Mouse (Mus musculus) limb, embryonic 14.5 days (tissue): Measurements from ENCODE around the gene Phlpp2. TPM values are rescaled to one million over a fixed set of nuclear protein-coding genes. Genes with fewer than 3 reads are reported as not detected.

ENCODE experiments used
- ATAC-seq: fragments of 200-750 bp; cut with Nextera tagmentation; 2 replicates; pipeline ENCODE4 v1.8.0; 2017; ENCODE audit warnings: low read depth, moderate number of reproducible peaks, moderate TSS enrichment; ENCODE audit not compliant: low FRiP score
- DNase-seq: peaks from one replicate; pipeline ENCODE4 v3.0.0-alpha.2; 2015; ENCODE audit warnings: low spot score
- H3K27ac ChIP-seq: fragments of 300-500 bp; sonication (generic); replicated peaks from 2 replicates; pipeline ENCODE4 v1.5.1; 2014; ENCODE audit warnings: low read depth, mild to moderate bottlenecking, low read length, moderate library complexity, mixed read lengths
- H3K27me3 ChIP-seq: fragments of 300-500 bp; sonication (generic); 2 replicates; pipeline ENCODE4 v1.6.1; 2014; ENCODE audit warnings: low read length, mixed read lengths; ENCODE audit not compliant: control insufficient read depth, insufficient read depth
- H3K36me3 ChIP-seq: fragments of 300-500 bp; sonication (generic); 2 replicates; pipeline ENCODE4 v1.6.1; 2014; ENCODE audit warnings: mild to moderate bottlenecking, low read length, moderate library complexity, mixed read lengths; ENCODE audit not compliant: control insufficient read depth, insufficient read depth
- H3K4me1 ChIP-seq: fragments of 300-500 bp; sonication (generic); 2 replicates; pipeline ENCODE4 v1.6.1; 2014; ENCODE audit warnings: antibody characterized with exemption, low read length, mixed read lengths; ENCODE audit not compliant: control insufficient read depth, insufficient read depth
- H3K4me2 ChIP-seq: fragments of 300-500 bp; sonication (generic); replicated peaks from 2 replicates; pipeline ENCODE4 v1.6.1; 2014; ENCODE audit warnings: low read depth, mild to moderate bottlenecking, low read length, moderate library complexity; ENCODE audit not compliant: severe bottlenecking
- H3K4me3 ChIP-seq: fragments of 300-500 bp; sonication (generic); replicated peaks from 2 replicates; pipeline ENCODE4 v1.5.1; 2014; ENCODE audit warnings: low read length
- H3K9ac ChIP-seq: fragments of 300-500 bp; sonication (generic); 2 replicates; pipeline ENCODE4 v1.6.1; 2014; ENCODE audit warnings: mild to moderate bottlenecking, low read depth, low read length, moderate library complexity; ENCODE audit not compliant: severe bottlenecking
- H3K9me3 ChIP-seq: fragments of 300-500 bp; sonication (generic); 2 replicates; pipeline ENCODE4 v1.6.1; 2016; ENCODE audit warnings: low read length; ENCODE audit not compliant: control insufficient read depth
- POLR2A ChIP-seq: fragments of 200-500 bp; IDR thresholded peaks from 2 replicates; pipeline ENCODE4 v1.8.0; 2012; ENCODE audit warnings: inconsistent platforms, mild to moderate bottlenecking, moderate library complexity, borderline replicate concordance; ENCODE audit not compliant: insufficient read depth, insufficient read length; ENCODE audit errors: extremely low read depth
- WGBS: fragments of 180-500 bp; shearing (Covaris S2); extraction: QIAGEN DNeasy Blood & Tissue Kit; methylation state at CpG from one replicate; pipeline ENCODE4 v1.1.7; 2014; 5-methylcytosine and 5-hydroxymethylcytosine counted together
- polyA plus RNA-seq, 2 experiments: library from polyadenylated mRNA; depleted of rRNA in 1 of 2; stranded (reverse) in 1 of 2; unstranded in 1 of 2; fragments of >200 nt; fragmentation: Nextera tagmentation in 1 of 2; extraction: Ambion mirVana in 1 of 2; gene quantifications; 2 replicates each; pipeline versions ENCODE4 v1.2.1 to v1.2.3; 2012 to 2014

The Phlpp2 gene
- polyA plus RNA-seq, 2 experiments: 3.3 to 12.0 TPM

- TF ChIP-seq POLR2A: no peak
- Histone ChIP-seq H3K4me3 (no peak overlapping the region), H3K9me3 (no peaks in the 10 kb centered on the region), H3K27ac (peak overlapping the region; percentile 39; the same call in 1 of the 2 replicates), H3K4me2 (no peak overlapping the region), H3K36me3 (no peaks in the 10 kb centered on the region), H3K27me3 (peaks cover 29% of the 10 kb centered on the region), H3K4me1 (peaks cover 19% of the 10 kb centered on the region), H3K9ac (no peak overlapping the region)
- DNase-seq (no peak), ATAC-seq (no peak)
- WGBS: 24% methylated on average over 11 of the region's 12 CpGs
Observed at GRCm38 (mm10) chr8:109958036-109958655, 89.8 kb downstream of the Phlpp2 start.

GRCm38 (mm10) chr8:109959112-109959511 is 90.8 kb downstream of the Phlpp2 start:
- Histone ChIP-seq H3K4me3 (no peak overlapping the region), H3K36me3 (no peaks in the 10 kb centered on the region), H3K9ac (no peak overlapping the region), H3K27me3 (peaks cover 29% of the 10 kb centered on the region), H3K4me1 (peaks cover 19% of the 10 kb centered on the region), H3K9me3 (no peaks in the 10 kb centered on the region), H3K4me2 (no peak overlapping the region), H3K27ac (no peak overlapping the region)
- 88% methylated on average over 4 of the region's 4 CpGs for WGBS
- TF ChIP-seq POLR2A: no peak
- ATAC-seq (peak; percentile 51; the same call in 1 of the 2 replicates), DNase-seq (no peak)

GRCm38 (mm10) chr8:109961693-109962367 is 93.5 kb downstream of the Phlpp2 start, which contains the start of gene Marveld3:
Gene Marveld3, minus strand, starts transcription at chr8:109962203.
- WGBS: 3% methylated on average over 63 of the region's 64 CpGs
- ATAC-seq (0 out of 2 replicates have a peak, but pooled peaks have one; percentile 49), DNase-seq (no peak)
- H3K27ac ChIP-seq: no peak within 1 kb of the TSS
- H3K9ac ChIP-seq: peak within 1 kb of the TSS; percentile 45
- peak within 1 kb of the TSS; percentile 39 for H3K4me3 ChIP-seq
- H3K9me3 ChIP-seq: no peaks in the 10 kb centered on the region
- peak within 1 kb of the TSS; percentile 61 for H3K4me2 ChIP-seq
- TF ChIP-seq POLR2A: no peak
- peaks cover 29% of the 10 kb centered on the region for H3K27me3 ChIP-seq
- H3K4me1 ChIP-seq: peaks cover 19% of the 10 kb centered on the region
- no peaks in the 10 kb centered on the region for H3K36me3 ChIP-seq

GRCm38 (mm10) chr8:109962896-109963295 is 94.6 kb downstream of the Phlpp2 start:
- ATAC-seq (no peak), DNase-seq (no peak)
- 71% methylated on average over 9 of the region's 9 CpGs for WGBS
- Histone ChIP-seq H3K9ac (no peak overlapping the region), H3K27me3 (peaks cover 29% of the 10 kb centered on the region), H3K36me3 (no peaks in the 10 kb centered on the region), H3K4me3 (no peak overlapping the region), H3K4me1 (peaks cover 13% of the 10 kb centered on the region), H3K27ac (no peak overlapping the region), H3K4me2 (no peak overlapping the region), H3K9me3 (no peaks in the 10 kb centered on the region)
- no peak for TF ChIP-seq POLR2A

- H3K36me3 ChIP-seq: no peaks in the 10 kb centered on the region
- DNase-seq (no peak), ATAC-seq (no peak)
- H3K27me3 ChIP-seq: peaks cover 34% of the 10 kb centered on the region
- no peak overlapping the region for H3K27ac ChIP-seq
- H3K4me2 ChIP-seq: no peak overlapping the region
- 58% methylated on average over 13 of the region's 13 CpGs for WGBS
- no peak overlapping the region for H3K9ac ChIP-seq
- H3K9me3 ChIP-seq: no peaks in the 10 kb centered on the region
- peaks cover 8% of the 10 kb centered on the region for H3K4me1 ChIP-seq
- no peak for TF ChIP-seq POLR2A
- H3K4me3 ChIP-seq: no peak overlapping the region
Observed at GRCm38 (mm10) chr8:109963421-109963820, 95.1 kb downstream of the Phlpp2 start.
